Mouse (Mus musculus) CH12F3 (cell line): ENCODE data around the gene Mpdu1.

ENCODE experiments used
- in situ Hi-C: fragments of 300-500 bp; cut with MboI; formaldehyde crosslinking; loops from 2 replicates; pipeline ENCODE4 v1.14.3; 2020; ENCODE audit warnings: low sequenced_read_pairs

Mpdu1 gene

DNA sequence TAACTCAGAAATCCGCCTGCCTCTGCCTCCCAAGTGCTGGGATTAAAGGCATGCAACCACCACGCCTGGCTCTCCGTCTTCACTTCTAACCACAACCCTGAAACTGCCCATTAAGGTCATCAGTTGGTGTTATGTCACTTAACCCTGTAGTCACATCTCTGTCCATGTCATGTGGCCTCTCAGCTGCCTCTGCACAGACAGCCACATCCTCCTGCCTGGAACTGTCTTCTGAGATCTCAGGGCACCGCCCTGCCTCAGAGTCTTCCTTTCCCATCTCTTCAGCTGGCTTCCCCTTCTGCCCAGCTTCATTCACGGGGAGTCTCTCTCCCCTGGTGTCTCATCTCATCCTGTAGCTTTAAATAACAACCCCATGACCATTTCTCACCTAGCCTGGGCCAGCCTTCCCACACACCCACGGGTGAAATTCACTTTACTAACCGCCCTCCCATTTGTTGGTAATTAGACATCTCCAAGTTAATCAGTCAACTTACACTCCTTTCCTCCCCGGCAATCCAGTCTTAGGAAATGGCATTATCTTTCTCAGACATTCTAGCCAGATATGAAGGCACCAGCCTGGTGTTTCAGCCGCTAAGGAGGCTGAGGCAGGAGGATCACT is 29.9 kb upstream of the Mpdu1 start:
- in situ Hi-C loops: no loop called here

DNA sequence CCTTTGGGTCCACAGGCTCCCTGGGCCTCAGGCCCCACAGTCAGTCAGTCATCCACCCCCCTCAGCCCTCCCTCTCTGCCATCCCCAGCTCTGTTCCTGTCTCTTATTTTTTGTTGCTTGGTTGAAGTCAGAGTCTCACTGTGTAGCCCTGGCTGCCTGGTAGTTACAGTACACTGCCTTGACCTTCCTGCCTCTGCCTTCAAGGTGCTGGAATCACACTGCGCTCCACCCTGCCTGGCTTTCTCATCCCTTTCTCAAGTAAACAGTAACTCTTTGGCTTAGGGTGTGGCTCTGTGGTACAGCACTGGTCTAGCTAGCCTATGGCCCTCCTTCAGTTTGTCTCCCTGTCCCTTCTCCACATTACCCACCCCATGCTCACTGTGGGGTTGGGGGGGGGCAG is 27.4 kb upstream of the Mpdu1 start:
- in situ Hi-C loops: no loop called here

DNA sequence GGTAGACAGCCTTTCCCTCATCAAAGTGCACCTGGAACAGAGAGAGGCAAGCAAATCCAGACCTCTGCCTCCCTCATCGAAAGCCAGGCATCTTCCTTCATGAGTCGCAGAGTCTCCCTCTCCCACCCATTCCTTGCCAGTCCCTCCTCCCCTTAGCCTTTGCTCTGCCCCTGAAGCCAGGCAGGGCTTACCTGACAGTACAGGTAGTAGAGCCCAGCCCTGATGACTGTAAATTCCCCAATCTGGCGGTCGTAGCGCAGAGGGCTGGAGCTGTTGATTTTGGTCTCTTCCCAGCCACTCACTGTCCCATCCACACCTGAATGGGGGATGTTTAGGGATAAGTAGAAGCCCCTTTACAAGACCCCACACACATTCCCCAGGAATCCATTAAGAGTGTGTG is 24.6 kb upstream of the Mpdu1 start:
- in situ Hi-C loops: no loop called here

DNA sequence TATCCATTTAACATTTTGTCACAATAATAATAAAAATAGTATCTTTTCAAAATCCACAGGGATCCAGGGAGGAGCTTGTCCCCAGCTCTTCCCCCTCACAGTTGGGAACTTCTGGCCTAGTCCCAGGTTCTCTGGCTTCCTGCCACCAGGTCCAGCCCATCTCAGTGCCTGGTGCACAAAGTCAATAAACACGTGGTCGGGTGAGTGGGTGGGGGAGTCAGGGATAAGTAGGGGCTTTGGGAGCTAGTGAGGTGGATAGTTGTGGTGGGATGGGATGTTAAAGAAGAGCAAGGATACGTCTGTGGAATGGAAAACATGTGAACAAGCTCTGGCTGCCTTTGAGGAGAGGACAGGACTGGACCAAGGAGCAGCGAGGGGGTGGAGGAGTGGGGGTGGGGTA is 23.9 kb upstream of the Mpdu1 start:
- in situ Hi-C loops: no loop called here

DNA sequence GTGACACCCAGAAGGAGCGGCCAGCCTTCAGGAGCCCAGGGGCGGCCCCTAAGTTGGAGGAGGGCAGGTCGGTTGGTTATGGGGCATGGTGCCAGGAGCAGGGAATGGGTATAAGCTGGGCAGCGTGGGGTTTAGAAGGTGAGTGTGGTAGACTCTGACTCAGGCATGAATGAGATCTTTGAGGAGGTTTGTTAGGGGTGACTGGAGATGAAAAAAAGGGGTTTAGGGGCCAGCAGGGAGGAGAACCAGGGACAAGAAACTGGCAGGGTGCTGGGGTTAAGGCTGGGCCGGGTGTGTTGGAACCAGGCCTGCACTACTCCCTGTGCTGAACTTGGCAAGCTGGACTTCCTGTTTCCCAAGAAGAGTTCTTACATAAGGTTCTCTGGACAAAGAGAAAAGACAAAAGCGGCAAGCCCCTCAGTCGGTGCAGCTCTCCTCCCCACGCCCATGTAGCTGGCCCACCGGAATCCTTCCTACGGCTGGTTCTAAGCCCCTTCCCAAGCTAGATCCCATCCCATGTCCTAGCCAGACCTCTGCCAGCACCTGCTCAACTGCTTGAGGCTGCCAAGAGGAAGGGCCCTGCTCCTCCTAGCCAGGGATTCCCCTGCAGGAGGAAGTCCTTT is 23.2 kb upstream of the Mpdu1 start, which contains the start of gene Tnfsf13:
Gene Tnfsf13 (minus strand): TSS at position 259 of the 623 bp plus-strand sequence.
- in situ Hi-C loops: no loop called here

DNA sequence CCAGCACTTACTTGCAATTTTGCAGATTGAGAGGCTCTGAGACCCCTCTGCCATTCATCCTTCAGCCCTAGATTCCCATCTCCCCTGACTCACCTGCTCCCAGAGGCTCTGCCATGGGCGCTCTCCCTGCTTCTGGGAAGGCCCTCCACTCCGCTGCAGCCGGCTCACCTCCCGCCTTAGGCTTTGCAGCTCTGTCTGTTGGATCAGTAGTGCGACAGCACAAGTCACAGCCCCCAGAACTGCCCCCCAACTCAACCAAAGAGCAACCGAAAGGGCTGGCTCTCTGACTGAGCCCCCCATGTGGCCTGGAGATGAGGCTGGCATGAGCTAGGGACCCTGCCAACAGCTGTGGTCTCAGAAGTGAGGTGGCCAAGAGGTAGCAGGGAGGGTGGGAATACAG is 22.5 kb upstream of the Mpdu1 start:
- in situ Hi-C loops: no loop called here

DNA sequence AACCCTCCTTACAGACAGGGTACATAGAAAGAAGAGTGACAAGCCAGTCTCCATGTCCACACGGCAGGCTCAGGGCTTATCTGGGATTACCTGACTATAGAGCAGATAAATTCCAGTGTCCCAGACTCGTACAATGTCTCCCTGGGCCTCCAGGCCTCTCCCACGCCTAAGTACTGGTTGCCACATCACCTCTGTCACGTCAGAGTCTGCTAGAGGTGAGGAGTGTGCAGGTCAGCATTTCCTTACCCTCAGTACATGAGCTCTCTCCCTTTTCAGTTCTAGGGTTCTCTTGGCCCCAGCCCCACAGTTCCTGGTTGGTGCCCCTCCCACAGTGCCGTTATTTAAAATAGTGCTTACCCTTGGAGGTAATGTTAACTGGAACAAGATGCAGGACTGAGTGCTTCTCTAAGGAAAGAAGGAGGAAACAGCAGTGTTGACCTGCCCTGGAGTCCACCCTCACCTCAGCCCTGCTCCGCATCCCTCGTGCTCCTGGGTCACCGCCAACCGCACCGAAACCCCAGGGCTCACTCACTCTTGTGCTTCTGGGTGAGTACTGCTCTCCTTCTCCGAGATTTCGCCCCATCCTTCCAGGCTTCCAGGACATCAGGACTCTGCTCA is 21.8 kb upstream of the Mpdu1 start:
- in situ Hi-C loops: no loop called here

DNA sequence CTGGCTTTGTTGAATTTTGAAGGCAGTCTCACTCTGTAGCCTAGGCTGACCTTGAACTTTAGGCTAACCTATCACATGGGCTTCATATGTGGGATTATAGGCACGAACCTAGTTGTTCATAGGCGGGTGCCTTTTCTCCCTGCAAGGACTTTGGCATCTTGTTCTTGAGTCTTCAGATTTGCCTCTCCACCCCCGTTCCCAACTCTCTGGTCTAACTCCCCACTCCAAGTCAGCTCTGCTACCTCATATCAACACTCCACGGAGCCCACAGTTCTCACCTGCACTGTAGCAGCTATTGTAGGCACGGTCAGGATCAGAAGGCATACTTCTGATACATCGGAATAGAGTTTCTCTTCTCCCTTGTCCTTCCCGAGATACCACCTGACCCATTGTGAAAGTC is 21.1 kb upstream of the Mpdu1 start:
- in situ Hi-C loops: no loop called here

DNA sequence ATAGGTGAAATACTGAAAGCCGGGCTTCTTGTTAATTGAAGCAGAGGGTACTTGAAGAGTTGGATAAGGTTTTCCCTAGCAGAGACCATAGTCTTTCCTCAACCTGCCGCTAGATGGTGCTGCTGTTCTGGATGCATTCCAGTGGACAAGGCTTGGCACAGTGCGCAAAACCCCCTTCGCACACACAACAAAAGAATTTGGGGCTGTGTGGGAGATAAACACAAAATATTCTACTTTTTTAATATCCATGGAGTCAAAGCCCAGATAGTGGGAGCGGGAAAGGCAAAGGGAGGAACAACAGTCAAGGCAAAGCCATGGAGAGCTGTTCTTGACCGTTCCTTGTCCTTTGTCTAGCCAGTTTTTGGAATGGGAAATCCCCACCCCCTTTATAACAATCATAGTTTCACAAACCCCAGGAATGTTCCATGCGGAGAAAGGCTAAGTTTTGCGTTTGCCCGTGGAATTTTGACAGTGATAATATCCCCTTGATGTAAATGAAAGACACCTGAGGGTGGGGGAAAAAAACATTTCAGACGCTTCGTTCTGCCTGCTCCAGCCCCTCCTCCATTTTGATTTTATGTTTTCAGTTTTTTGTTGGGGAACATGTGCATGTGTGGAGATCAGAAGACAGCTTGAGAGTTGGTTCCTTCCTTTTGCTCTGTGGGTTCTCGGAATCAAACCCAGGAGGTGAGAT is 20.5 kb upstream of the Mpdu1 start:
- in situ Hi-C loops: no loop called here

DNA sequence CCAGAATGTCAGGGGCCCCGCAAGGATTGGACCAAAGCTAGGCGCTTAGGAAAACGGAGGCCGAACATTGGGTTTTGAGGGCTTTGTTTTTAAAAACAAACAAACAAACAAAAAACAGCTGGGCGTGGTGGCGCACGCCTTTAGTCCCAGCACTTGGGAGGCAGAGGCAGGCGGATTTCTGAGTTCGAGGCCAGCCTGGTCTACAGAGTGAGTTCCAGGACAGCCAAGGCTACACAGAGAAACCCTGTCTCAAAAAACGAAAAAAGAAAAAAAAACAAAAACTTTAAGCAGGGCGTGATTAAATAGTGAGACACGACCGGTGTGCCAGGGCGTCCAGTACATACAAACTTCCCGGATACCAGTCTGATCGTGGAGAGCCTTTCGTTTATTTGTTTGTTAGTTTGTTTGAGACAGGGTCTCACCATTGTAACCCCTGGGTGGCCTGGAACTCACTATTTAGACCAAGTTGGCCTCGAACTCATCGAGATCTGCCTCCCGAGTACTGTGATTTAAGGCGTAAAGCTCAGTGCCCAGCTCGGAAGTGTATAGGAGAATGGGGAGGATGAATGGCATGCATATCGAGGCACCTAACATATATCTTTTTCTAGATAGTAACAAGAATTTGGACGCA is 19.9 kb upstream of the Mpdu1 start:
- in situ Hi-C loops: no loop called here

DNA sequence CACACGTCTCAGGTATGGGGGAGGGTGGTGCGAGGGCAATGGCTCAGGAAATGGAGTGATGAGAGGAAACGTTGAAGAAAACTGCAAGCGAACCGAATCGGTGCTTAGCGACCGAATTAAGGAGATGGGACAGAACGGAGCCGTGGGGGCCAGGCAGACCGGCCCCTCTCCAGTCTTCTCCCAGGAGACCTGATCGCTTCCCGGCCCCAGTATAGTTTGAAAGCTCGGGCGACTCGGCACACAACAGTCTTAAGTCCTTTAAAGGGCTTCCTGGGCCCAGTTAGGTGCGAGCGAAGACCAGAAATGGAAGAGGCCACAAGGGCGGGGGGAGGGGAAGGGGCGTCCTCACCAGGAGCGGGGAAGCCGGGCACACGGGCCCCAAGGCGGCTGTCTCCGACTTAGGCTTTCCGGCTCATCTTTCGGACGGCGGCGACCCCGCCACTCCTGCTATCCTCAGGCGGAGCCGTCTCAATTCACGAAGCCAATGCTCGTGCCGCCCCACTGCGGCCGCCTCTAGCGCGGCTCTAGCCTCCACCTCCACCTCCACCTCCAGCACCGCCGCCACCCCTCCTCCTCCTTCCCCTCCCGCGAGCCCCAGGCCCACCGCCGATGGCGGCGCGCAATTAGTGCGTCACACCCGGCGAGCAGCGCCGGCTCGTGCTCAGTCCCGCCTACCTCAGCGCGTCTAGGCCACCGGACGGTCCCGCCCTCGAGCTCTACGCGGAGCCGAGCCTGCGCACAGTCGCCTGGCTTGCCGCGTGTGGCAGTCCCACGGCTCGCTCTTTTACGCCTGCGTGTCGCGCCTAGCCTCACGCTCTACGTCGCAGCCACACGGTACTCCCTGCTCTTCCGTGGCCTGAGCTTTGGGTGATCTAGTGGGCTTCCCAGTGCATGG is 19.1 kb upstream of the Mpdu1 start, which contains the start of gene Senp3:
Gene Senp3 (minus strand): TSS at position 771 of the 895 bp plus-strand sequence.
- in situ Hi-C loops: no loop called here

DNA sequence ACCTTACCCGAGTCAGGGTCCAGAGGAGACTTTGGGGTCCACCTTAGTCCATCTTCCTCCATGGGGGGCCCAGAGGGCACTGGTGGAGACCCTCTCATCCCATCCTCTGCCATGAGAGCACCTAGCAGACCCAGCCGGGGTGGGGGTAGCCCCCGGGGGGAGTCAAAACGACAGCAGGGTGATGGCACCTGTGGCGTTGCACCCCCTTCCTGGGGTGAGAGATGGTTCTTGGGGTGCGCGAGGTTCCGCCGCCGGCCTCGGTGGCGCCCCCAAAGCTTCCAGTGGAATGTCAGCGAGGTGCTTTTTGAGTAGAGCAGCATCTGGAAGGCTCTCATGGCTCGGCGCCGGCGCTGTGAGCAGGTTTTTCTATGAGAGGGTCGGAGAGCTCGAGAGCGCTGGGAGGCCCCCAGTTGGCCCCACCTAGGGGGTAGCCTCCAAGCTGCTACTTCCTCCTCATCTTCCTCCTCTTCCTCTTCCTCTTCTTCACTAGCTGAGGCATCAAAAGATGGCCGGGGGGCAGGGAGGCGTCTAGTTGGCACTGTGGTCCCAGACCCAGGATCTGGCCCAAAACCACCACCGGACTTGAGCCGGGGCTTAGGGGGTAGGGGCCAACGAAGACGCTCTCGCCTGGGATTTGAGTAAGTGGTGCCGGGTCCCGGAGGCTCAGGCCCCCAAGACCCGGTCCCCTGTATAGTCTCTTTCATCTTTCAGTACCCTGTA is 17.9 kb upstream of the Mpdu1 start:
- in situ Hi-C loops: no loop called here

DNA sequence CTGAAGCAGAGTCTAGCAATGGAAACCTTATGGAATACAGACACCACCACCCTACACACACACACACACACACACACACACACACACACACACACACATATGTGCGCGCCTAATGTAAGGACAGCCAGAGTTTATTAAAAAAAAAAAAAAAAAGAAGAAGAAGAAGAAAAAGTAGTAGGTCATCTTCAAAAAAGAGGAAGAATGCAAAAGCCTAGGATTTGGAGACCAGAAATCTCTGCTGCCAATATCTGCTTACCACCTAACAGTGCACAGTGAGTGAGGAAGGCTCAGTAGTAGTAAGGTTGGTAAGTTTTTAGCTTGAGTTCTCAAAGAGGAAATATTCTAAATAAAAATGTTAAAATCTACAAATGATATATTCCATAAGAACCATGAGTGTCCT is 16.7 kb upstream of the Mpdu1 start:
- in situ Hi-C loops: no loop called here

DNA sequence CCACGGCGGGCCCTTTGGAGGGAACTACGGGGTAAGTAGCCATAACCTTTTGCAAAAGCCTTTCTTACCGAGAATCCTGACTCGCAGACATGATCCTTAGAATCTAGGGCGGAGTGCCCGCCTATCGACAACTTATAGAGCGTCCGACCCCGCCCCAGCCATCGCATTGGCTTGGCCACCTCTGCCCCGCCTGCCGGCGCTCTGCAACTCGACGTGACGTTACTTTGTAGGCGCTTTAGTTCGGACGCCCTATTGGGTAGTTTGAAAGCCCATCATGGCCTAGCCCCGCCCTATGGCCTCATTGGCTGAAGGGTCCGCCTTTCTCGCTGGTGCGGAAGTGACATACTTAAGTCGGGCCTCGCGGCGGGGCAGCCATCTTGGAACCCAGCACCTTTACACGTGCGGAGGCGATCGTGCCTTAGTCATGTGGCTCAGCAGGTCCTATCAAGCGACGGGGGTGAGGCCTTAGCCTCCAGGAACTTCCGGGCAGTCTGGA is 9.8 kb upstream of the Mpdu1 start, which contains the start of gene Eif4a1:
Gene Eif4a1 (minus strand): TSS at position 213 of the 496 bp plus-strand sequence.
- in situ Hi-C loops: no loop called here

DNA sequence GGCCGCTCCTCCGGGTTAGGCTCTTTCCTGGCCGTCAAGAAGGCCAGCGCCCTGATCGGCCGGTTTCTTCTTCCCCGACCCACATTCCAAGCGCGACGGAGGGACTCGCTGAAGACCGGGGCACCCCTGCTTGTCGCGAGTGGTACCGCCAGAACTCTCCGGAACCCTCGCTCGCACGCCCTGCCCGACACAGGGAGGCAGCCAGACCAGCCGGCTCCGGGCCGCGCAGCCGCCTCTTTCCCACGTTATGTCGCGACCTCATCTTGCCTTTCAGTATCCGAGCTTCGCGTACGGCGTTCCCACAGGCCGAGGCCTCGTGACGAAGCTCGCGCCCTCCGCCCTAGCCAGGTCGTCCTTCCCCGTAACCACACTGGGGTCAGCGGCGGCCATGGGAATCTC is 9.3 kb upstream of the Mpdu1 start:
- in situ Hi-C loops: no loop called here

DNA sequence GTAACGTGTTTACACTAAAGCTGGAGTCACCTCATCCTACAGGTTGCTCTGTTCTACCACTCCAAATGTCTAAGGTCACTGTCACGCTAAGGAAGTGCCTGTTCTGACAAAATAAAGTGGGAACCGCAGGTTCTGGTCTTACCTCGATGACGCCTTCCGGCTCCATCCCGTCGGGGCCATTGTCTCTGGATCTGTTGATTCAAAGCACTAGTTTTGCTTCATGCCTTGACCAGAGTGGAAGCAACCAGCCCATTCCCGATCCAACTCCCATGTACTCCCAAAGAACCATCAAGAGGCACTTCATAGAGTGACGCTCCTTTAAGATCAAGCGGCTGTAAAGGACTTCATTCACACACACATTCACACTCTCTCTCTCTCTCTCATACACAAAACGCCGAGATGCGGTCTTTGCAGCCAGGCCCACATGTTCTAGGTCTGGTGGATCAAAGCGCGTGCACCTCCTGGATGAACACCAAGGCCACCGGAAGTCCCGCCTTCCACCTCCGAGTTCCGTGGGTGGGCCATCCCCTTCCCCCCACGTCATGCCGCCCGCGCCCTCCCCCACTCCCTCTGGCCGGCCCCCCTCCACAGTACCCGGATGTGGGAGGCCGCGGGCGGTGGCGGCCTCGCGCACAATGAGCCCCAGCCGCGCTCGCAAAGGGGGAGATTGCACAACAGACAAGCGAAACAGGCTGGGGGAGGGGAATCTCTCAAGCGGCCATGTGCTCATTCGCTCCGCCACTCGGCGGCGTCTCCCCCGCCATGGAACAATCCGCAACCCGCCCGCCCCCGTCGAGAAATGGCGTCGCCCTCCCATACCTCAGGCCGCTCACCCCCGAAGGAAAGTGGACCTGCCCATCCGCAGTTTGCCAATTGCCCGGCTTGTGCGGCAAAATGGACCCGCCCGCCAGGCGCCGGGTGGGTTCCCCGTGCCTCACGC is 8.6 kb upstream of the Mpdu1 start:
- in situ Hi-C loops: no loop called here

DNA sequence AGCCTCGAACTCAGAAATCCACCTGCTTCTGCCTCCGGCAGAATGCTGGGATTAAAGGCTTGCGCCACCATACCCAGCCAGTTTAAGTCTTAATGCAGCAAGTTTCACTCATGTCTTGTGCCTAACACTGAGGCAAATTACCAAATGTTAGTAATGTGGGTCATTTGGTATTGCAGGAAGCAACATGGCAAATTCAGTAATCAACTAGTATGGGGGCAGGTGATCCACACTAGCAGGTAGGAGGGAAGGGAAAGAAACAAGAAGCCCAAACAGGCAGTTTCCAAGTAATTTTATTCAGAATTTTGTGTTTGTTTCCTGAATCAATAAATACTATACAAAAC is 4.2 kb upstream of the Mpdu1 start:
- in situ Hi-C loops: no loop called here

DNA sequence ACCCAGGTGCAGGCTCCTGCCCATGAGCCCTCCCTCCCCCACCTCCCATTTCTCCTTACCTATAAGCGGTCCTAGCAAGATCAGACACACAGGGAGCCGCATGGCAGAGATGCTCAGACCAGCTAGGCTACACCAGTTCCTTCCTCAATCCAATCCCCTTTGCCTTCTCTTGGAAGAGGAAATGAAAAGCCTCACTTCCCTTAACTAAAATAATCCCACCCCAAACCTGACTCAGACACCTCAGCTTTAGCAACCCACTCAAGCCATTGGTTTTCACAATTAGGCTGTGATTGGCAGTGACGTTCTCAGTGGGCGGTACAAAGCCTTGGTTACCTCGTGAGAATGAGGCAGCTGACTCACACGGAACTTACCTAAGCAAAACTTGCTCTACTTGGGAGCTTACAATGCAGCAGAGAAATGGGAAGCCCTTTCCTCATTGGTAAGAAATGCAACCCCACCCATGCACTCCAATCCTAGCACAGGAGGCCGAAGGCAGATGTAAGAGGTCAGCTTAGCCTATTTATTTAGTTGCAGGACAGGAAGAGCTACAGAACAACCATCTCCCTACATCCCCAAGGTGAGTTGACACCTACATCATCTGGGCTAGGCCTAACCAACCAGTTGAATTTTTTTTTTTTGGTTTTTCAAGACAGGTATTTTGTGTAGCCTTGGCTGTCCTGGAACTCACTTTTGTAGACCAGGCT is 3.7 kb upstream of the Mpdu1 start, which contains the start of gene Cd68:
Gene Cd68 (minus strand): TSS at position 193 of the 704 bp plus-strand sequence.
- in situ Hi-C loops: no loop called here
